10 mouse cellular contexts compared by ENCODE assay signal in genomic region chr3:20776128-20776963, GRCm38 (mm10).
DNase-seq lines count a peak whose midpoint lies in the region; ATAC-seq and TF ChIP-seq lines count a peak whose summit lies in the region.
"Had no signal": no experiment of that assay in that cellular context is flagged by ENCODE, and none has a peak within 500 bp of the region (broad histone marks: within the 10 kb centered on the region; RNA-seq: fewer than 3 reads in every experiment).

No protein-coding gene starts in this region.

- 52% methylated on average over 4 of the region's 4 CpGs for WGBS in neural tube, embryonic 11.5 days
- WGBS in midbrain, embryonic 15.5 days = 15% methylated on average over 4 of the region's 4 CpGs

- H3K36me3 ChIP-seq in neural tube, embryonic 11.5 days (ENCODE audit: control insufficient read depth, insufficient read depth, low read length) = no peaks in the 10 kb centered on the region
- no peaks in the 10 kb centered on the region for H3K36me3 ChIP-seq in midbrain, embryonic 15.5 days (replicated peaks)

- no peak overlapping the region for H3K4me2 ChIP-seq in neural tube, embryonic 11.5 days (ENCODE audit: low read depth)
- H3K4me2 ChIP-seq in midbrain, embryonic 15.5 days = no peak overlapping the region

- H3K9ac ChIP-seq in neural tube, embryonic 11.5 days (ENCODE audit: low read length) = no peak overlapping the region
- no peak overlapping the region for H3K9ac ChIP-seq in midbrain, embryonic 15.5 days

- H3K4me3 ChIP-seq in neural tube, embryonic 11.5 days (ENCODE audit: low read depth, low read length) = no peak overlapping the region
- no peak overlapping the region for H3K4me3 ChIP-seq in layer of hippocampus, adult 2 months
- H3K4me3 ChIP-seq in midbrain, embryonic 15.5 days = no peak overlapping the region

- no peak for TF ChIP-seq CTCF in layer of hippocampus, adult 2 months (conservative IDR thresholded peaks at IDR 0.05)

- H3K4me1 ChIP-seq in neural tube, embryonic 11.5 days (ENCODE audit: control insufficient read depth, insufficient read depth, low read length) = no peaks in the 10 kb centered on the region
- peaks cover 6% of the 10 kb centered on the region; the same call in 1 of the 2 replicates for H3K4me1 ChIP-seq in midbrain, embryonic 15.5 days

- DNase-seq in neural tube, embryonic 11.5 days (ENCODE audit: low spot score) = peak; percentile 25
- no peak for DNase-seq in neural tube, embryonic 10.5 days (ENCODE audit: extremely low spot score, low spot score)
- peak; percentile 22 to 54 for DNase-seq in layer of hippocampus, adult 2 months (ENCODE audit: low spot score in 2 of 2)
- no peak for DNase-seq in ovary, postnatal 14 days (ENCODE audit: low spot score)
- DNase-seq in cerebellum, adult 9-10 months = no peak
- no peak for DNase-seq in liver
- DNase-seq: kidney, adult 18-20 months had no signal

- no peaks in the 10 kb centered on the region for H3K27me3 ChIP-seq in neural tube, embryonic 11.5 days (ENCODE audit: control insufficient read depth, insufficient read depth, low read length)
- H3K27me3 ChIP-seq in midbrain, embryonic 15.5 days (replicated peaks) = no peaks in the 10 kb centered on the region

- no peak overlapping the region for H3K27ac ChIP-seq in neural tube, embryonic 11.5 days (ENCODE audit: low read depth, low read length)
- H3K27ac ChIP-seq in layer of hippocampus, adult 2 months = peak overlapping the region; percentile 64; the same call in 1 of the 2 replicates
- H3K27ac ChIP-seq in midbrain, embryonic 15.5 days = peak overlapping the region; percentile 68

- ATAC-seq in neural tube, embryonic 11.5 days (ENCODE audit: insufficient read depth, low FRiP score, low TSS enrichment) = peak; percentile 86
- ATAC-seq in midbrain, embryonic 15.5 days (replicated peaks) = peak; percentile 91
- ATAC-seq in megakaryocyte-erythroid progenitor cell, adult 5-6 weeks (replicated peaks; ENCODE audit: low FRiP score, low TSS enrichment, poor library complexity, severe bottlenecking) = no peak
- ATAC-seq: lung, postnatal 0 days had no signal

- H3K9me3 ChIP-seq in neural tube, embryonic 11.5 days (ENCODE audit: control insufficient read depth, low read length) = no peaks in the 10 kb centered on the region
- no peaks in the 10 kb centered on the region for H3K9me3 ChIP-seq in midbrain, embryonic 15.5 days

Comparison
In these comparisons a context has a peak if more than half of its experiments do, and no peak if none do; other contexts are left out.
1. DNase-seq: peak in neural tube, embryonic 11.5 days (single experiment) and layer of hippocampus, adult 2 months (2 of 2); none in neural tube, embryonic 10.5 days (single experiment), ovary, postnatal 14 days (single experiment), cerebellum, adult 9-10 months (single experiment) and liver (single experiment).